Mouse (Mus musculus) intestine, embryonic 15.5 days (tissue): ENCODE data around the gene Pam. TPM values are rescaled to one million over a fixed set of nuclear protein-coding genes. Genes with fewer than 3 reads are reported as not detected.
"Not testable (repeated sequence)": the region's sequence is repeated elsewhere in the genome, so short reads cannot be mapped to it uniquely, and the experiment has no call there.

Experiments
- ATAC-seq: fragments of 200-750 bp; cut with Nextera tagmentation; 2 replicates; pipeline ENCODE4 v1.8.0; 2017; ENCODE audit warnings: moderate TSS enrichment, moderate library complexity
- H3K27ac ChIP-seq: fragments of 300-500 bp; sonication (generic); 2 replicates; pipeline ENCODE4 v1.5.1; 2015; ENCODE audit warnings: mild to moderate bottlenecking, inconsistent platforms
- H3K27me3 ChIP-seq: fragments of 300-500 bp; sonication (generic); replicated peaks from 2 replicates; pipeline ENCODE4 v1.6.1; 2015; ENCODE audit warnings: inconsistent platforms
- H3K36me3 ChIP-seq: fragments of 300-500 bp; sonication (generic); 2 replicates; pipeline ENCODE4 v1.6.1; 2015; ENCODE audit warnings: inconsistent platforms
- H3K4me1 ChIP-seq: fragments of 300-500 bp; sonication (generic); replicated peaks from 2 replicates; pipeline ENCODE4 v1.6.1; 2015; ENCODE audit warnings: inconsistent platforms
- H3K4me2 ChIP-seq: fragments of 300-500 bp; sonication (generic); replicated peaks from 2 replicates; pipeline ENCODE4 v1.6.1; 2015; ENCODE audit warnings: mild to moderate bottlenecking, inconsistent platforms
- H3K4me3 ChIP-seq: fragments of 300-500 bp; sonication (generic); replicated peaks from 2 replicates; pipeline ENCODE4 v1.5.1; 2015; ENCODE audit warnings: inconsistent platforms
- H3K9ac ChIP-seq: fragments of 300-500 bp; sonication (generic); 2 replicates; pipeline ENCODE4 v1.6.1; 2015; ENCODE audit warnings: inconsistent platforms
- H3K9me3 ChIP-seq: fragments of 300-500 bp; sonication (generic); 2 replicates; pipeline ENCODE4 v1.6.1; 2016; ENCODE audit warnings: inconsistent platforms
- WGBS: fragments of 180-500 bp; shearing (Covaris S2); methylation state at CpG from one replicate; pipeline ENCODE4 v1.1.7; 2015; 5-methylcytosine and 5-hydroxymethylcytosine counted together
- polyA plus RNA-seq: library from polyadenylated mRNA; unstranded; fragments of >200 nt; fragmentation: Nextera tagmentation; extraction: Ambion mirVana; gene quantifications from 2 replicates; pipeline ENCODE4 v1.2.1, GENCODE M21; 2015

Gene Pam
- polyA plus RNA-seq, 1 experiment from 2014 or later = 60.8 TPM

- H3K4me1 ChIP-seq = no peaks in the 10 kb centered on the region
- no peak overlapping the region for H3K4me2 ChIP-seq
- H3K27ac ChIP-seq = no peak overlapping the region
- no peak overlapping the region for H3K4me3 ChIP-seq
- ATAC-seq = peak; percentile 86
- H3K27me3 ChIP-seq = no peaks in the 10 kb centered on the region
- no peaks in the 10 kb centered on the region for H3K36me3 ChIP-seq
- H3K9ac ChIP-seq = no peak overlapping the region
- H3K9me3 ChIP-seq = no peaks in the 10 kb centered on the region
- WGBS = 77% methylated on average over 6 of the region's 6 CpGs
Observed at GRCm38 (mm10) chr1:98025924-98026640, 69.4 kb downstream of the Pam start.

GRCm38 (mm10) chr1:98023866-98024265 is 71.6 kb downstream of the Pam start:
- no peaks in the 10 kb centered on the region for H3K36me3 ChIP-seq
- H3K27ac ChIP-seq = no peak overlapping the region
- H3K4me2 ChIP-seq = no peak overlapping the region
- ATAC-seq = no peak
- 90% methylated on average over 4 of the region's 4 CpGs for WGBS
- H3K9ac ChIP-seq = no peak overlapping the region
- no peaks in the 10 kb centered on the region for H3K27me3 ChIP-seq
- no peaks in the 10 kb centered on the region for H3K4me1 ChIP-seq
- no peak overlapping the region for H3K4me3 ChIP-seq
- no peaks in the 10 kb centered on the region for H3K9me3 ChIP-seq

- Histone ChIP-seq H3K9ac (no peak overlapping the region), H3K4me1 (no peaks in the 10 kb centered on the region), H3K4me2 (no peak overlapping the region), H3K9me3 (no peaks in the 10 kb centered on the region), H3K4me3 (no peak overlapping the region), H3K27me3 (no peaks in the 10 kb centered on the region), H3K27ac (no peak overlapping the region), H3K36me3 (no peaks in the 10 kb centered on the region)
- WGBS = 90% methylated on average over 9 of the region's 9 CpGs
- ATAC-seq = no peak
Observed at GRCm38 (mm10) chr1:98018987-98019386, 76.5 kb downstream of the Pam start.

DNA sequence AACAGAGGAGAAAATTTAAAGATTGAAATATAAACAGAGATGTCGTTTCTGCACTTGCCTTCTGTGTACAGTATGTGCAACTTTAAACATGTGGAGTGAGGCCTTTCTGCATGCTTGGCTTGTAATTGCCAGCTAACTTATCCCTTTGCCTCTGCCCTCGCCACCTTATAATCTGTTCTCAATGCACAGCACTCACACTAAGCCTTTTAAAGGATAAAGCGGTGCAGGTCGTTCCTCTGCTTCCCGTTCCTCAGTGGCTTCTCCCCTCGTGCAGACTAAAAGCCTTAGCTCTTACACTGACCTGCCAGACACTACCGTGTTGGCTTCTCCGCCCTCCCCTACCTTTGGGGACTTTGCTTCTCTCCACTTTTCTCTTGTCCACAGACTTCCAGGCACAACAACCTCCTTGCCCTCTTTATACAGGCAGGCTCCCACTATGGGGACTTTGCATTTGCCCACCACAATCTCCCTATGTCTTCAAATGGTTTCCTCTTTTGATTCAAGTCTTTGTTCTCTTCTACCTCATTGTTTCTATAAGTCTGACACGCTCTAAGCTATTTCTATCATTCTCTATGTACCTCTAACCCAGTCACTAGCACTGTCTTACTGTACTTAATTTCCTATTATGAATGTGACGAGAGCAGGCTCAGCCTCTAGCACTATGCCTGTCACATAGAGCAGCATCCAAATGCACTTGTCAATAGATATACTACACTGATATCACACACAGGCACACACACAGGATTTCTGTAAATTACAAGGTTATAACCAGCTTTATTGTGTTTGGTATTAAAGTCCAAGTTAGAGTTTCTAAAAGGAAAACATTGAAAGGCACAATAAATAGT is 79.2 kb downstream of the Pam start:
- Histone ChIP-seq H3K4me3 (no peak overlapping the region), H3K4me1 (no peaks in the 10 kb centered on the region), H3K9me3 (no peaks in the 10 kb centered on the region), H3K27ac (no peak overlapping the region), H3K9ac (no peak overlapping the region), H3K4me2 (no peak overlapping the region), H3K27me3 (no peaks in the 10 kb centered on the region), H3K36me3 (no peaks in the 10 kb centered on the region)
- no peak for ATAC-seq
- 71% methylated on average over 10 of the region's 10 CpGs for WGBS

- H3K36me3 ChIP-seq = no peaks in the 10 kb centered on the region
- H3K4me3 ChIP-seq = no peak overlapping the region
- no peak overlapping the region for H3K27ac ChIP-seq
- no peaks in the 10 kb centered on the region for H3K9me3 ChIP-seq
- H3K27me3 ChIP-seq = no peaks in the 10 kb centered on the region
- H3K4me2 ChIP-seq = no peak overlapping the region
- 72% methylated on average over 4 of the region's 4 CpGs for WGBS
- no peak overlapping the region for H3K9ac ChIP-seq
- ATAC-seq = no peak
- H3K4me1 ChIP-seq = no peaks in the 10 kb centered on the region
Observed at GRCm38 (mm10) chr1:98015564-98015963, 79.9 kb downstream of the Pam start.

- no peak overlapping the region for H3K27ac ChIP-seq
- H3K4me1 ChIP-seq = 0 out of 2 replicates have a peak, but pooled peaks cover 3% of the 10 kb centered on the region
- no peak overlapping the region for H3K4me2 ChIP-seq
- no peaks in the 10 kb centered on the region for H3K9me3 ChIP-seq
- H3K27me3 ChIP-seq = no peaks in the 10 kb centered on the region
- WGBS = 54% methylated on average over 7 of the region's 7 CpGs
- no peak overlapping the region for H3K9ac ChIP-seq
- H3K4me3 ChIP-seq = no peak overlapping the region
- peak; percentile 77 for ATAC-seq
- H3K36me3 ChIP-seq = no peaks in the 10 kb centered on the region
Observed at GRCm38 (mm10) chr1:98002561-98003425, 92.7 kb downstream of the Pam start.

GRCm38 (mm10) chr1:97999465-97999864 is 96.0 kb downstream of the Pam start:
- 74% methylated on average over 2 of the region's 2 CpGs for WGBS
- Histone ChIP-seq H3K27me3 (no peaks in the 10 kb centered on the region), H3K36me3 (no peaks in the 10 kb centered on the region), H3K4me2 (no peak overlapping the region), H3K27ac (no peak overlapping the region), H3K9me3 (no peaks in the 10 kb centered on the region), H3K4me3 (no peak overlapping the region), H3K4me1 (0 out of 2 replicates have a peak, but pooled peaks cover 3% of the 10 kb centered on the region), H3K9ac (no peak overlapping the region)
- no peak for ATAC-seq

- H3K27me3 ChIP-seq, ATAC-seq, H3K9me3 ChIP-seq, H3K9ac ChIP-seq, H3K36me3 ChIP-seq, H3K4me2 ChIP-seq, H3K27ac ChIP-seq, H3K4me3 ChIP-seq, H3K4me1 ChIP-seq: not testable (repeated sequence)
- 65% methylated on average over 5 of the region's 5 CpGs for WGBS
Observed at GRCm38 (mm10) chr1:97998961-97999360, 96.5 kb downstream of the Pam start.

- no peak overlapping the region for H3K4me3 ChIP-seq
- no peaks in the 10 kb centered on the region for H3K27me3 ChIP-seq
- no peak overlapping the region for H3K27ac ChIP-seq
- H3K4me1 ChIP-seq = 0 out of 2 replicates have a peak, but pooled peaks cover under 1% of the 10 kb centered on the region
- ATAC-seq = peak; percentile 55
- no peak overlapping the region for H3K4me2 ChIP-seq
- WGBS = 67% methylated on average over 1 of the region's 1 CpGs
- H3K36me3 ChIP-seq = no peaks in the 10 kb centered on the region
- H3K9ac ChIP-seq = no peak overlapping the region
- no peaks in the 10 kb centered on the region for H3K9me3 ChIP-seq
Observed at GRCm38 (mm10) chr1:97997088-97997487, 98.4 kb downstream of the Pam start.

GRCm38 (mm10) chr1:97991976-97992375 is 103.5 kb downstream of the Pam start:
- H3K4me3 ChIP-seq = no peak overlapping the region
- ATAC-seq = no peak
- no peak overlapping the region for H3K27ac ChIP-seq
- no peak overlapping the region for H3K9ac ChIP-seq
- H3K9me3 ChIP-seq = no peaks in the 10 kb centered on the region
- no peaks in the 10 kb centered on the region for H3K36me3 ChIP-seq
- H3K27me3 ChIP-seq = no peaks in the 10 kb centered on the region
- H3K4me2 ChIP-seq = no peak overlapping the region
- no peaks in the 10 kb centered on the region for H3K4me1 ChIP-seq
- WGBS = 71% methylated on average over 3 of the region's 3 CpGs

DNA sequence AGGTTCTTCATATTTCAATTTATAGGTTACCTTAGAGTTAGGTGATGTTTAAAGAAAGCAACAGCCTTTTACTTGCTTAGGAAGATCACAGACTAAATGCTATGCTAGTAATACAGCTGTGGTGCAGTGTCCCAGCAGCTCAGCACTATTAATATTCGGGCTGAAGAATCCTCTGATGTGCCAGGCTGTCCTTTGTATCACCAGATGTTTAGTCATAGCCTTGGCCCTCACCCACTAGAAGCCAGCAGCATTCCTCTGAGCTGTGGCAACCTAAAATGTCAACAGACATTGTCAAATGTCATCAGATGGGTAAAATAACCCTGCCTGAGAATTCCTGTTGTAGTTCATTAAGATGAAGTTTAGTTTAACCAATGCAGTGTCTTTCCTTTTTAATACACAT is 112.3 kb downstream of the Pam start:
- Histone ChIP-seq H3K4me1 (no peaks in the 10 kb centered on the region), H3K4me3 (no peak overlapping the region), H3K9ac (no peak overlapping the region), H3K9me3 (no peaks in the 10 kb centered on the region), H3K27ac (no peak overlapping the region), H3K36me3 (no peaks in the 10 kb centered on the region), H3K27me3 (no peaks in the 10 kb centered on the region), H3K4me2 (no peak overlapping the region)
- 81% methylated on average over 1 of the region's 1 CpGs for WGBS
- no peak for ATAC-seq

- H3K36me3 ChIP-seq = no peaks in the 10 kb centered on the region
- H3K27me3 ChIP-seq = no peaks in the 10 kb centered on the region
- H3K9ac ChIP-seq = no peak overlapping the region
- no peaks in the 10 kb centered on the region for H3K4me1 ChIP-seq
- no peak overlapping the region for H3K27ac ChIP-seq
- H3K4me3 ChIP-seq = no peak overlapping the region
- no peak for ATAC-seq
- no peaks in the 10 kb centered on the region for H3K9me3 ChIP-seq
- H3K4me2 ChIP-seq = no peak overlapping the region
- 81% methylated on average over 1 of the region's 1 CpGs for WGBS
Observed at GRCm38 (mm10) chr1:97979422-97979821, 116.0 kb downstream of the Pam start.
